Mouse (Mus musculus) ovary, adult 18-20 months (tissue): Measurements from ENCODE around the gene Macf1.
"Not testable (repeated sequence)": the region's sequence is repeated elsewhere in the genome, so short reads cannot be mapped to it uniquely, and the experiment has no call there.

ENCODE experiments used
- DNase-seq: peaks from one replicate; pipeline ENCODE4 v3.0.0; 2022; ENCODE audit warnings: low spot score, mixed read lengths

Macf1 gene

DNA sequence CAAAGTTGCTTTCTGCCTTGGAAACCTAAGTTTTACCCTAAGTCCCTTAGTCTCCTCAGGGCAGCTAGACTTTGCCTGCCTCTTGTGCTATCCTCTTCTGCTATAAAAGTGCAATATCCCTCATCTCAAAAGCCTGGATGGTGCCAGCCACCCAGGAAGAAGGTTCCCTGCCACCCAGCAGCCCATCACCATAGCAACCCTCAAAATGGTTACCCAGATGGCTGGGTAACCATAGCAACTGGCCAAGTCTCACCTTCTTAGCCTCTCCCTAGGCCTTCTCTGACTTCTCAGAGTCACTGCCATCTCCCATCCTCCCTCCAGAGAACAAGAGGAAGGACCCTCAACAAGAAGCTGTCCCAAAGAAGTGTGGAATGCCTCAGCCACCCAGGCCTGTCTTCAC, 13.6 kb downstream of the Macf1 start:
- DNase-seq = no peak

DNA sequence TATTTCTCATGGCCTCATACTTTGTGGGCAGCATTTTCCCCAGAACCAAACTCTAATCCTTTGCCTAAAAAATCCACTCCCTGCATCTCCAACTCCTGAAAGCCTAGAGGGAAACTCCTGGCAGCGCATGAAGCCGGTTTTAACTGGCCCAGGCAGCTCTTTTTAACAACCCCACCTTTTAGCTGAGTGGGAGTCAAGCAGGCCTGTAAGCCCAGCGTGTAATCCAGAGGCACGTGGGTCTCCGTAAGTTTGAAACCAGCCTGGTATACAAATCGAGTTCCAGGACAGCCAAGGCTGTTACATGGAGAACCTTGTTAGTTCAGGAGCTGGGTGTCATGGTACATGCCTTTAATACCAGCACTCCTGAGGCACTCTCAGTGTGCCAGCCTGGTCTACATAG, 14.5 kb downstream of the Macf1 start:
- no peak for DNase-seq

DNA sequence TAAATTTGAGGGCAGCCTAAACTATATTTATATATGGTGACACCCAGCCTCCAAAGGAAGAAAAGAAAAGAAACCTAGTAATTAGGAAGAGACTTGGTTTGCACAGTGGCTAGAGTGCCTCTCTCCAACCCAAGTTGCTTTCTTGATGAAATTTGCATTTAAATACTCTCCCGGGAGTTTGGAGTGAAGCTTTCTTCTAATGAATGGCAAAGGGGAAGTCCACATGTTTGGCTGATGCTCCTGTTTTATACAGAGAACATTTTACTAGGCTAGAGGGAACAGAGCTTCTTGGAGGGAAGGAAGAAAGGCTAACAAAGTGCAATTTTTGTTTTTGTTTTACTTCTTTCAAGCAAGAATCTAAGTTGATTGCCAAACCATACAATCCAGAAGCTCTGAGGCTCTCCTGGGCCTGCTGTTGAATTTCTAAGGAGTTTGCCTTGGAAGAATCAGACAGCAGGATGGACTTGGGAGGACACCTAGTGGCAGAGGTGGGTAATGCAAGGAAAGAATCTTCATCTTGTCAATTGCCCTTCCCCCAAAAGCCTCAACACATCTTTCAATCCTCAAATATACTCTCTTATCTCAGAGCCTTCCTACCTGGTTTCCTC, 16.8 kb downstream of the Macf1 start:
- DNase-seq = peak; percentile 32

DNA sequence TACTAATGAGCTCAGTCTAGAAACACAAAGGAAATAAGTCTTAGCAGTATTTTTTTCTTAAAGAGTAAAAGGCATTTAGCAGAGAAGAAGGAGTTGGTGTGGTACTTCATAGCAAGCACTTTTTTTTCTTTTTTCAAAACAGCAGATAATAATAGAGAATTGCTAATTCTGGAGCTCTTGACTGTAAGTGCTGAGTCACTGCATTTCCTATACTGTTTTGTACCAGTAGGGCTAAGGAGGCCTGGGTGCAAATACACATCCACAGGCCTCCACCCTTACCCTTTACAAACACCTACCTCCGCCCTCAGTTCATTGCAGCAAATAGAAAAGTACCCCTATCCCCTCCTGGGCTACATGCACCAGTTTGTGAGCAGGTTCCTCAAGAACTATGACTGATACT, 17.6 kb downstream of the Macf1 start:
- no peak for DNase-seq

DNA sequence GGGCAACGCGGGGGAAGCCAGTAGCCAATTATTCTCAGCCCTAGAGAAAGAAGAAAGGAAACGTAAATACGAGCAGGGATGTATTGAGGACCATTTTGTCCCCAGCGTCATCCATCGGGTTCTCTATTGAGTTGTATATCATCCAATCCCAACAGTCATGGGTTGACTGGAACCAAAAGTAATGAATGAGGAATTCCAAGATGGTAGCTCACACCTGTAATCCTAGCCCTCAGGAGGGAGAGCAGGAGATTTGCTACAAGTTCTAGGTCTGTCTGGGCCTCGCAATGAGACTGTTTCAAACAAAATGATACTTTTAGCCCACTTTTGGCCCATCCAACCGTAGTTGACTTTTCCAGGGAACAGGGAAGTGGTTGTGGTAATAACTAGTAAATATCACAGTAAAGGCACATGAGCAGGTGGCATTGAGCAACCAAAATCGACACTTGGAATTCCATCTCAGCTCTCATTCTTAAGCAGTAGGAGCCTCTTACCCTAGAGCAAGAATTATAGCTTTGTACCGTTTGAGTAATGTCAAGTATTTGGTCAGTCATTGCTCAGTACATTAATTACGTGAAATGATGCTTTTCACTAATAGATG, 18.4 kb downstream of the Macf1 start:
- no peak for DNase-seq

- DNase-seq = peak; percentile 69
Measured at GRCm38 (mm10) chr4:123664951-123665661, 19.1 kb downstream of the Macf1 start.

DNA sequence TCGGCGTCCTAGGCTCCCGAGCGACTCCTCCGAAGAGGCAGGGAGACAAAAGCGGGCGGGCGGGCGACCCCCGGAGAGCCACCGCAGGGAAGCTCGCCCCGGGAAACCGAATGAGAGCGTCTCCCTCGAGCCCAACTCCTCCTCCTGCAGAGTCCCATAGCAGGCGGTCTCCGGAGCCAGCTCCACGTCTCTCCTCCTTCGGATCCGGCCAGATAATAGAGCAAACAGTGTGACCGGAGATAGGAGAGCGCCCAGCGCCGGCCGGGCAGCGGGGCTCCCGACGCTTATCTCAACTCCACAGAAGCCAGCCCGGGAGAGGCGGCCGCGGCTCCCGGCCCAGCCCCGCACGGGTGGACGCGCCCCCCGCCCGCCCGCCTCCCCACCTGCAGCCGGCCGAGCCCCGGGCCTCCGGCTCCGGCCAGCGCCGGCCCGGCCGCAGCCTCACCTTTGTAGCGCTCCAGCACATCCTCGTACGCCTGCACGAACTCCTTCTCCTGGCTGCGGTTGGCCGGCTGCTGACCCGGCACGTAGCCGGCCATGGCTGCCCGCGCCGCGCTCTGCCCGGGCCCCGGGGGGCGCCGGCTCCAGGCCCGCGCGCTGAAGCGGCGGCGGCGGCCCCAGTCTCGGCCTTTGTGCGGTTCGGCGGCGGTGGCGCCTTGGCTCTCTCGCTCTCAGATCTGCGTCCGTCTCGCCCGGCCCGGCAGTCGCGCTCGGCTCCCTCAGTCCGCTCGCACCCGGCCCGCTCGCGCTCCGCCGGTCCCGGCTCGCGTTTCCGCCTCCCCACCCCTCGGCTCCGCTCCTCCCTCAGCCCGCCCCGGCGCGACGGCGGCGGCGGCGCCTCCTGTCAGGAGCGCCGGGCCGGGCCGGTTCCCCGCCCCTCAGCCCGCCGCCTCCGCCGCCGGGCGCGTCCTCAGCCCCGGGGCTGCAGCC, 19.9 kb downstream of the Macf1 start:
- peak; percentile 67 for DNase-seq

DNA sequence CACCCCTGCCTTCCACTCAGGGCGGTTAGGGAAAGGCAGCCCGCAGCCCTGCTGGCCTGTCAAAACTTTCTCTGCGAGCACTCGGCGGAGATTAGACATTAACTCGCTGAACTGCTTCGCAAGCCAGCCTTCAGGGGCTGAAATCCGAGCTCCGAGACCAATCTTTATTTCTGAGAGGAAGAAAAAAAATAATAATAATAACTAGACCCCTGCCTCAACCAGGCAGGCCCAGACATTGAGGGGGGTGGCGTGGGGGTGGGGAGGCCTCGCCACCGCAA, 20.5 kb downstream of the Macf1 start:
- DNase-seq = no peak

DNA sequence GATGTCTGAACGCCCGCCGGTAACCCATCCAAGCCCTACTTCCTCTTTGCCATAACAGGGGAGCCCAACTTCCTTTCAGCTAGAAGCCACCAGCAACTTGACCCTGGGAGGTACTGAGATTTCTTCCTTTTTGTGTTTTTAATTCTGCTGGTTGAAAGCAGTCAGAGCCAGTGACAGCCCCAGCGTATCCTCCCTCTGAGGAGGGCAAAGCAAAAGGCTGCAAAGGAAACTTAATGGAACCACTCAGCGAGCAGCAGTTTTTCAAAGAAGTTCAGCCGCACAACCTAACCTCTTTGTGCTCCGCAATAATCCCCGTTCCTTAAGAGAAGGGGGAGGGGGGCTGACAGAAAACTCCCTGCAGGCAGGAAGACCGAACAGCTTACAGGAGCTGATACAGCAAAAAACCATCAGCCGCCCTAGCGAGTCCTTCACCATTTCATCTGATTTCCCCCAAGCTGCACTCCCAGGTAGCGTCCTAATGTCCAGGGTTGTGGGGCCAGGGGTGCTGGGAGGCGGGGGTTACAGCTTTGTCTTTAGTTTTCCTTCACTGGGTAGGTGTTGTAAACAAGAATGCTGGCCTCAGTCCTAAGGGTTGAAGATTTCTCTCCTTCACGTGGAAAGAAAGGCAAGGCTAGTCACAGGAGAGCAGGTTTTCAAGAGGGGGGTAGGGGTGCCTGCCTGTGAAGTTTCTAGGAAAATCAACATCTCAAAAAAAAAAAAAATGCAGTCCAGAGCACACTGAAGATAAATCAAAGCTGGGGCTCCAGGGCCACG, 21.1 kb downstream of the Macf1 start:
- DNase-seq = no peak

DNA sequence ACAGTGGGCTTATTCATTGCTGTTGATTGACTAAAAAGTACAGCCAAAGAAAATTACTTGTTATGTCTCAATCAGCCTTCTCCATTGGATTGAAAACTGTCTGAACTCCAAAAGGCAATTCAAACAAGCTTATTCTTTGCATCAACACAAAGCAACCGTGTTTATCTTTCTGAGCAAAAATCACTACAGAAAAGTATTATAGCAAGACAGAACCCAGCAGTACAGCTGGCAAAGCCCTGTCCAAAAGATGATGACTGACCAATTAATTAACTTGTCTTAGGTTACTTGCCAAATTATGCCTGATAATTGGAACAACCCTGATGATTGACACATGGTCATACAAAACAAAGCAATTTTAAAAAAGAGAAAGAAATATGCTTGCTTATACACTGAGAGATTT, 26.0 kb downstream of the Macf1 start:
- no peak for DNase-seq

GRCm38 (mm10) chr4:123655245-123655644, 28.9 kb downstream of the Macf1 start:
- DNase-seq = no peak

DNA sequence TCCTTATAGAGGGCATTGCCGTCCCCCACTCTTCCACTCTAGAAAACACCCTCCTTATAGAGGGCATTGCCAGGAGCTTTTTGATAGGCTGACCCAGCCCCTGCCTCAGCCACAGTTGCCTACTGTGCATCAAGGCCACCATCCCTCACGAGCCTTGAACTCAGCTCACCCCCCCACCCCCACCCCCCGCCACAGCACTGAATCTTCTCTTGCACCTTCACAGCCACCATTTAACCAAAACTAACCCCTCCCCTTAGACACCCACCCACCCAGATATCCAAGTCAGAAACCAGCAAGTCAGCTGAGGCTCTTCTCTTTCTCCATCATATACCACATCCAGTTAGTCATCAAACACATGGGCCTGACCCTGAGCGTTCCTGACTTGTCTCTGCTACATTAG, 29.6 kb downstream of the Macf1 start:
- no peak for DNase-seq

DNA sequence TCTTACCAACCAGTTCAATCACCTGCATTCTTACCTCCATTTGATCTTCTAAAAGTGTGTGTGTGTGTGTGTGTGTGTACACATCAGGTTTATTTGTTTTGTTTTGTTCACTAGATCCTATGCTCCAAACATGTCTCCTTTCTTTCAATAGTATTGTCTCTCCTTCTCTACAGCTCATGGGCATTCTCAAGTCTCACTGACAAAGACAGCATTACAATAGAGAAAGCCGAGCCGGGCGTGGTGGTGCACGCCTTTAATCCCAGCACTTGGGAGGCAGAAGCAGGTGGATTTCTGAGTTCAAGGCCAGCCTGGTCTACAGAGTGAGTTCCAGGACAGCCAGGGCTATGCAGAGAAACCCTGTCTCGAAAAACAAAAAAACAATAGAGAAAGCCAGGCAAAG, 30.7 kb downstream of the Macf1 start:
- DNase-seq = not testable (repeated sequence)

GRCm38 (mm10) chr4:123652130-123652529, 32.0 kb downstream of the Macf1 start:
- DNase-seq = no peak

DNA sequence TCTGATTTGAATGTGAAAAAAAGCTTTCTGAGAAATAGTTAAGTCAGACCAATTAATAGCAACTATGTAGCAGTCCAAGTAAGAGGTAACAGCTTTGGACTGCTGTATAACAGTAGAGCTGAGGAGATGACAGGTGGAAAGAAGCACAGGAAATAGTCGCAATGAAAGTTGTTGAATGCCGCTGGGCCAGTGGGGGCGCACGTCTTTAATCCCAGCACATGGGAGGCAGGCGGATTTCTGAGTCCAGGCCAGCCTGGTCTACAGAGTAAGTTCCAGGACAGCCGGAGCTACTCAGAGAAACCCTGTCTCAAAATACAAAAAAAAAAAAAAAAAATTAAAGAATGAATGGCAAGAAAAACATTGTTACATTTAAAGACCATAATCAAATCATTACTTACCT, 35.0 kb downstream of the Macf1 start:
- DNase-seq = no peak

DNA sequence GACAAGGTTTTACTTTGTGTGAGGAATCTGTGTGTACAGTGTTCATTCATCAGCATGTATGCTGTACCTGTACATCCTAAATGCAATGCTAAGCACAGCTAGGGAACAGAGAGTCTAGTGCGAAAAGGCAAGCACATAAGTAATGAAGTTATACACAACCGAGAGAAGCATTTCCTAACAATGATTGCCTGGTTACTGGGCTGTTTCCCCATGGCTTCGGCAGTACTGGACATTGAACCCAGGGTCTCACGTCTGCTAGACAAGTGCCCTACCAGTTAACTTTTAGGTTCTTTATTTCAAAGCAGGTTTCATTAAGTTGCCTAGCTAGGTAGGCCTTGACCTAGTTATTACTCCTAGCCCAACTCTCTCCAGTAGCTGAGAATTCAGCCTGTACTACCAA, 36.5 kb downstream of the Macf1 start:
- DNase-seq = no peak

GRCm38 (mm10) chr4:123647109-123647508, 37.1 kb downstream of the Macf1 start:
- no peak for DNase-seq

GRCm38 (mm10) chr4:123645246-123645845, 38.8 kb downstream of the Macf1 start:
- DNase-seq = no peak

DNA sequence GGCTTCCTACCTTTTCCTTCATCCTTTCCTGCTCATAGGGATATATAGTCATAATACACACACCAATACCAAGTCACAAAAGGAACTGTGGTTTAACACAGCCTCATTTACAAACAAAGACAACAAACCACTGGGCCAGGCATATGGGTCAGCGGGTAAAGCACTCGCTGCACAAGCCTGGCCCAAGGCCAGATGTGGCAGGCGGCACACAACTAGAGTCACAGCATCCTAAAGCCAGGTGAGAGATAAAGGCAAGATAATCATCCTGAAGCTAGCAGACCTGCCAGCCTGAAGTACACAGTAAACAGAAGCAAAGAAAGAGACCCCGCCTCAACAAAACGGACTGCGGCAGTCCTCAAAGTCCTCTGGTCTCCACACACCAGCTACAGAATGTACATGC, 40.6 kb downstream of the Macf1 start:
- no peak for DNase-seq

DNA sequence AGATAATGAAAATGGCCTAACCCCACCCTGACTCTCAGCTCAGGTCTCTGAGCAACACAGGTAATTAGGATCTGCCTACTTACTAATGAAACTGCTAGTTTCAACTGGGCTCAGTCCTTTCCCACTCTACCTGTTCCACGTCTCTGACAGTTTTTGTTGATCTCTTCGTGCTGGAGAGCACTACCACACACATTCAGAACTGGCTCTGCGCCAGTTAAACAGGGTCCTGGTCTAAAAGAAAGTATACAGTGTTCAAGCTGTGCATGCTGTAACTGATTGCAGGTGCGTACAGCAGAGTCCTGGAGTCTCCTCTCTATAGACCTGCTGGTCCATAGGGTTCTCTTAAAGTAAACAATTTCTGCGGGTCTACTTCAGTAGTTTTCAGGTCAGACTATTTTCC, 41.3 kb downstream of the Macf1 start:
- DNase-seq = no peak

GRCm38 (mm10) chr4:123637136-123637535, 47.0 kb downstream of the Macf1 start:
- DNase-seq = no peak

GRCm38 (mm10) chr4:123635428-123635827, 48.7 kb downstream of the Macf1 start:
- no peak for DNase-seq
